Mouse (Mus musculus): ENCODE measurements around the gene Rgs11.
"Not testable (repeated sequence)": the region's sequence is repeated elsewhere in the genome, so short reads cannot be mapped to it uniquely, and the experiment has no call there.

Gene Rgs11

GRCm38 (mm10) chr17:26202737-26203136 lies at the start of gene Rgs11:
Rgs11 (plus strand) TSS chr17:26202951.
- no peak for DNase-seq (ENCODE audit: low read depth, low spot score)

GRCm38 (mm10) chr17:26162736-26163135 lies 40.0 kb upstream of the Rgs11 start:
- no peak for DNase-seq (ENCODE audit: low read depth, low spot score)

- no peak for DNase-seq (ENCODE audit: low read depth, low spot score)
These were observed 34.7 kb upstream of the Rgs11 start for GRCm38 (mm10) chr17:26168039-26168438.

GRCm38 (mm10) chr17:26175248-26175647 lies 27.5 kb upstream of the Rgs11 start:
- DNase-seq (ENCODE audit: low read depth, low spot score), result not testable (repeated sequence)

GRCm38 (mm10) chr17:26178611-26179010 lies 24.1 kb upstream of the Rgs11 start:
- DNase-seq (ENCODE audit: low read depth, low spot score), result no peak

- no peak for DNase-seq (ENCODE audit: low read depth, low spot score)
These were observed 21.6 kb upstream of the Rgs11 start for GRCm38 (mm10) chr17:26181179-26181578.

GRCm38 (mm10) chr17:26187592-26187991 lies 15.2 kb upstream of the Rgs11 start:
- no peak for DNase-seq (ENCODE audit: low read depth, low spot score)

GRCm38 (mm10) chr17:26188091-26188805 lies 14.5 kb upstream of the Rgs11 start:
- no peak for DNase-seq (ENCODE audit: low read depth, low spot score)

- peak; percentile 34 for DNase-seq (ENCODE audit: low read depth, low spot score)
These were observed 11.3 kb upstream of the Rgs11 start for GRCm38 (mm10) chr17:26191486-26191885.

- DNase-seq (ENCODE audit: low read depth, low spot score), result no peak
These were observed 10.1 kb upstream of the Rgs11 start for GRCm38 (mm10) chr17:26192481-26193190.

GRCm38 (mm10) chr17:26198892-26199291 lies 3.9 kb upstream of the Rgs11 start, which contains the start of gene Pdia2:
Pdia2 (minus strand) TSS chr17:26199087.
- no peak for DNase-seq (ENCODE audit: low read depth, low spot score)

- DNase-seq (ENCODE audit: low read depth, low spot score), result peak; percentile 29
These were observed 1.7 kb upstream of the Rgs11 start for GRCm38 (mm10) chr17:26200831-26201705.

GRCm38 (mm10) chr17:26201998-26202397 lies 753 bp upstream of the Rgs11 start:
- no peak for DNase-seq (ENCODE audit: low read depth, low spot score)

- DNase-seq (ENCODE audit: low read depth, low spot score), result peak; percentile 23
These were observed 615 bp downstream of the Rgs11 start for GRCm38 (mm10) chr17:26203321-26203811.

- no peak for DNase-seq (ENCODE audit: low read depth, low spot score)
These were observed 2.0 kb downstream of the Rgs11 start for GRCm38 (mm10) chr17:26204766-26205165.

GRCm38 (mm10) chr17:26206392-26206791 lies 3.6 kb downstream of the Rgs11 start:
- peak; percentile 55 for DNase-seq (ENCODE audit: low read depth, low spot score)

- DNase-seq (ENCODE audit: low read depth, low spot score), result no peak
These were observed 4.9 kb downstream of the Rgs11 start, which contains the start of gene Arhgdig for GRCm38 (mm10) chr17:26207686-26208085. Arhgdig (minus strand) TSS chr17:26207786.

- DNase-seq (ENCODE audit: low read depth, low spot score), result no peak
These were observed 9.5 kb downstream of the Rgs11 start for GRCm38 (mm10) chr17:26212241-26212640.

GRCm38 (mm10) chr17:26212681-26213080 lies 9.9 kb downstream of the Rgs11 start:
- DNase-seq (ENCODE audit: low read depth, low spot score), result no peak

GRCm38 (mm10) chr17:26221508-26221907 lies 18.8 kb downstream of the Rgs11 start:
- no peak for DNase-seq (ENCODE audit: low read depth, low spot score)

- no peak for DNase-seq (ENCODE audit: low read depth, low spot score)
These were observed 22.4 kb downstream of the Rgs11 start for GRCm38 (mm10) chr17:26225150-26225549.

GRCm38 (mm10) chr17:26229776-26230175 lies 27.0 kb downstream of the Rgs11 start:
- no peak for DNase-seq (ENCODE audit: low read depth, low spot score)

Measured in ES-CJ7 (cell line).